Mouse (Mus musculus) cortical plate, adult 2 months (tissue): ENCODE measurements around the gene Cdh23. TPM values are rescaled to one million over a fixed set of nuclear protein-coding genes. Genes with fewer than 3 reads are reported as not detected.

Experiments
- H3K27ac ChIP-seq: fragments of 200-500 bp; 2 replicates; pipeline ENCODE4 v1.5.1; 2012; ENCODE audit warnings: low read length, control low read depth, inconsistent platforms; ENCODE audit not compliant: insufficient read depth
- H3K4me1 ChIP-seq: fragments of 200-500 bp; 2 replicates; pipeline ENCODE4 v1.6.1; 2011; ENCODE audit warnings: low read length; ENCODE audit not compliant: control insufficient read depth, insufficient read depth
- H3K4me3 ChIP-seq: fragments of 200-500 bp; 2 replicates; pipeline ENCODE4 v1.5.1; 2011; ENCODE audit warnings: mild to moderate bottlenecking, low read length, control low read depth; ENCODE audit not compliant: insufficient read depth
- CTCF ChIP-seq: fragments of 200-500 bp; IDR thresholded peaks from 2 replicates; pipeline ENCODE4 v1.5.1; 2011; ENCODE audit warnings: mild to moderate bottlenecking, control low read depth, low read length; ENCODE audit not compliant: insufficient read depth; ENCODE audit errors: extremely low read depth
- POLR2A ChIP-seq: fragments of 200-500 bp; IDR thresholded peaks from 2 replicates; pipeline ENCODE4 v1.6.1; 2011; ENCODE audit warnings: mild to moderate bottlenecking, low read length, control low read depth; ENCODE audit not compliant: insufficient read depth; ENCODE audit errors: extremely low read depth
- polyA plus RNA-seq: library from polyadenylated mRNA; depleted of rRNA; stranded (reverse); fragments of >200 nt; gene quantifications from 2 replicates; pipeline ENCODE4 v1.2.3, GENCODE M21; 2012

Gene Cdh23
- polyA plus RNA-seq, 1 experiment, result 0.46 TPM

DNA sequence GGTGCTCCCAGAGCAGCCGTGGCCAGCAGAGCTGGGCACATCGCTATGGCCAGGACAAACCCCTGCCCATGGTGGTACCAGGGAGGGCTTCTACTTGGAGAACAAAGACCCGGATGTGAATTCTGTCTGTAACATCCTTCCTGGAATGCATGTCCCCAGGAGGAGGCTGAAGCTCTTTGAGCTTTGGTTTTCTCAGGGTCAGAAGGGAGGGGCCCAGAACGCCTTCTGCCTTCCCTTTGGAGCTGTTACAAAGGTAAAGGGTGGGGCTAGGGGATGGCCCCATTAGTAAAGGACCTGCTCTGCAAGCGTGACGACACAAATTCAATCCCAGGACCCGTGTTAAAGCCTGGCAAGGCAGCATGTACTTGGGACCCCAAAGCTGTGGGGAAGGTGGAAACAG is 273.5 kb downstream of the Cdh23 start:
- no peak overlapping the region for H3K27ac ChIP-seq
- H3K4me1 ChIP-seq, result no peaks in the 10 kb centered on the region
- no peak for TF ChIP-seq CTCF
- H3K4me3 ChIP-seq, result no peak overlapping the region

DNA sequence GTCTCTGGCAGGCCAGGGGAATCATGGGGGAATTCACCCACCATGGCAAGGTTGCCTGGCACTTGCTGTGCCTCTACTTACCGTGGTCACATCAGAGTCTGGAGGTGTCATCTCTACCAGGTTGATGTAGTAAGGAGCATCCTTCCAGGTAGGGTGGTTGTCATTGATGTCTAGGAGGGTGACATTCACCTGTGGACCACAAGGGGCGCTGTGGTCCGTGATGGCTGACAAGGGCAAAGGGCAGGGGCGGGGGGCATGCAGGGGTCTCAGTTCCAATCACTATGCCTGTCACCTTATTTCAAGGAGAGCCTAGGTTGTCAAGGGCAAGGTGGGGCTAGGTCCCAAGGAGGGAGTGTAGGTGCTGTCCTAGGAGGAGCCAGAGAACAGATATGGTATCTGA is 276.7 kb downstream of the Cdh23 start:
- no peak overlapping the region for H3K27ac ChIP-seq
- H3K4me1 ChIP-seq, result no peaks in the 10 kb centered on the region
- TF ChIP-seq CTCF (peak; percentile 45), POLR2A (no peak)
- H3K4me3 ChIP-seq, result no peak overlapping the region

DNA sequence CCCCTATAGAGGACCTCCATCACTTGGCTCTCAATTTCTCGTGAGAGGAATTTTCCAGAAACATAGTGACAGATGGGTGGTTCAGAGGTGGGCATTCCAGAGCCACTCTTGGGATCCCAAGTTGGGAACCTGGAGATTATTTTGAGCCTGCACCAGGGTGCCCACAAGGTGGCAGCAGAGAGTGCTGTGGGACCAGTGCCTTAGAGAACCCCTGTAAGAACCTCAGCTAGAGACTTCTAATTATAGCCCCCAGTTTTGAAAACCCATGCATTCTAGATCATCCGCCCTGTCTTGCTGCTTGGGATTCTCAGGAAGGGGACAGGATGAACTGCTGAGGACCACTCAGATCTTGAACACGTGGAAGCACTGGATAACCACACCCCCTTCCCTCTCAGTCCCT is 278.2 kb downstream of the Cdh23 start:
- Histone ChIP-seq H3K4me1 (no peaks in the 10 kb centered on the region), H3K27ac (no peak overlapping the region), H3K4me3 (no peak overlapping the region)
- TF ChIP-seq POLR2A, result no peak
- peak; percentile 77 for TF ChIP-seq CTCF

DNA sequence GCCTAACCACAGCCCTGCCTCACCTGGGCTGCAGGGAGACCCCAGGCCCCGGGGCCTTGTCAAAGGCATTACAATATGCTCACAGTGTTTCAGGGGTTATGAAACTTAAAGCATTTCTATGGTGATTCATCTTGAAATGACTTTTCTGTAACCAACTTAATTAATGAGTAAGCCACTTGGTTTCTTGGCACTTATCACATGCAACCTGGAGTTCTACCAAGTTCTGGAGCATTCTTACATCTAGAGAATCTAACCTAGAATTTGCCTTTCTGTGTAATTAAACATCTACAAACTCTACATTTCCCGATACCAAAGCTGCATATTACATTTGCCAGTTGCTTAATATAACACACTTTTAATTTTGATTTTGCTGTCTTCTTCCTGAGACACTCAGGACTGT is 279.2 kb downstream of the Cdh23 start:
- H3K27ac ChIP-seq, result no peak overlapping the region
- H3K4me3 ChIP-seq, result no peak overlapping the region
- TF ChIP-seq CTCF, result no peak
- no peak for TF ChIP-seq POLR2A
- no peaks in the 10 kb centered on the region for H3K4me1 ChIP-seq

- no peak overlapping the region for H3K27ac ChIP-seq
- TF ChIP-seq CTCF (no peak), POLR2A (no peak)
- no peak overlapping the region for H3K4me3 ChIP-seq
Observed at GRCm38 (mm10) chr10:60413756-60414155, 282.5 kb downstream of the Cdh23 start.

GRCm38 (mm10) chr10:60411794-60412193 is 284.5 kb downstream of the Cdh23 start:
- Histone ChIP-seq H3K4me1 (no peaks in the 10 kb centered on the region), H3K4me3 (no peak overlapping the region), H3K27ac (no peak overlapping the region)
- no peak for TF ChIP-seq POLR2A
- TF ChIP-seq CTCF, result peak; percentile 54

More at GRCm38 (mm10) chr10:60413756-60414155, 282.5 kb downstream of the Cdh23 start:
- H3K4me1 ChIP-seq, result no peaks in the 10 kb centered on the region

DNA sequence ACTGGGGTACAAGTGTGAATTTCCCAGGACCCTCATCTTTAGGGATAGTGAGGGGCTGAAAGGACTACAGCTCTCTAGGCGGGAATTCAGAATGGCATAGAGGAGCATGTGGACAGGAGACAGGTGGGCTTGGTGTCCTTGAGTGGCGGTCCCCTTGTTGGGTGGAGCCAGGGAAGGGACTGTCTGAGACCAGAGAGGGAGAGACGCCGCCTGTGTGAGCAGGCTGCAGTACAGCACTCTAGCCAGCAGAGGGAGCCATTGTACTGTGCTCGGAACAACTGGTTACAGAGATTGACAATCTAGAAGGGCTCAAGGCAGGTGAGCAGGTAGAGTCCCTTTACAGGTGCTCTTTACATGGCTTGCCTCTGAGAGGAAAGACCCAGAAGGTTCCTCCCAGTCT is 288.5 kb downstream of the Cdh23 start:
- no peak overlapping the region for H3K4me3 ChIP-seq
- peak; percentile 98 for TF ChIP-seq CTCF
- TF ChIP-seq POLR2A, result no peak

GRCm38 (mm10) chr10:60405460-60406177 is 290.7 kb downstream of the Cdh23 start:
- no peak for TF ChIP-seq CTCF
- no peak for TF ChIP-seq POLR2A
- Histone ChIP-seq H3K27ac (no peak overlapping the region), H3K4me1 (0 out of 2 replicates have a peak, but pooled peaks cover 3% of the 10 kb centered on the region), H3K4me3 (no peak overlapping the region)

More for the DNA sequence above, 288.5 kb downstream of the Cdh23 start:
- H3K4me1 ChIP-seq, result 0 out of 2 replicates have a peak, but pooled peaks cover 3% of the 10 kb centered on the region
- H3K27ac ChIP-seq, result no peak overlapping the region

DNA sequence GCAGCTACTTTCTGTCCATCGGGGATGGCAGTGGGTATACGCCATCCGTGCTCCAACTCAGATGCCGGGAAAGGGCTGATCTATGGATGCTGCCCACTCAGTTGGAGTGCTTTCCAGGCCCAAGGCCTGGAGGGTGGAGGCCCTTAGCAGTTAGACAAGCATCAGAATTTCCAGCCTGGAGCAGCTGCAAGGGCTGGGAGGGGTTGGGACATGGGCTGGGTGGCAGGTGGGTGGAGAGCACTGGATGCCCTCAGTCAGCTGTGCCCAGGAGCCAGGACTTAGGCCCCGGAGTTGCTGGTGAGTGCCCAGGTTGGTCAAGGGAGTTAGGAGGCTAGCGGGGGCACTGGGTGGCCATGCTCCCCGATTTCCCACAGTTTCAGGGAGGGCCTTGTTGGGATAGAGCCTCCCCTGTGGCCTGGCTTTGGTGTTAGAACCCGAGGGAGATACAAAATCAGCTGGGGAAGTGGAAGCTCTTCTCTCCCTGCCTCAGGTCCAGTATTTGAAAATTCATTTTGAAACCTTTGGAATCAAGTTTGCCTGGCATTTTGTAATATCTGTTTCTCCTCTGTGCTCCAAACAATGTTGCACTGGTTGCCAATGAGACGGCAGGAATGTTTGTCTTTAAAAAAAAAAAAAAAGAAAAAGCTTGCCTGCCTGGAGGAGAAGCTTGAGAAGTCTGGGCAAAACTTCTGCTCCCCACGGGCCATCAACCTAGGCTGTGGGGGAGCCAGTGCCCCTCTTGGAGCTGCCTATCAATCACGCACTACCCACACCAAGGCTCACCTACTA is 295.6 kb downstream of the Cdh23 start:
- Histone ChIP-seq H3K27ac (no peak overlapping the region), H3K4me3 (no peak overlapping the region), H3K4me1 (0 out of 2 replicates have a peak, but pooled peaks cover 3% of the 10 kb centered on the region)
- TF ChIP-seq CTCF, result no peak
- no peak for TF ChIP-seq POLR2A

DNA sequence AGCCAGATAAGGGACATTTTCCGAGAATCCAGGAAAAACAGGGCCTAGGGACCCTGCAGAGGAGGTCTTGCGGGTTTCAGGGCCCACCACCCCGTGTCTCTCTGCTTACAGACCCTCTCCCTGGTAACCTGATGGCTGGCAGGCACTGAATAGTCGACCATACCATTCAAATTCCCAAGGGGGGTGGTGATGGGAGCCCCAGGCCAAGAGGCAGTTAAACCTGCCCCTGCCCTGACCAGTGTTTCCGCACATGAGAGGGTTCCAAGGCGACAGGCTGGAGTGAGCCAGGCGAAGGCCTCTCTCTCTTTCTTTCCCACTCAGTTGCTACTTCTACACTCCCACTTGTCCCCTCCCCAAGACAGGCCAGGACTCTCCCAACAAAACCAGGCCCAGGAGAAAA is 296.8 kb downstream of the Cdh23 start, which contains the start of gene Gm17455:
Gene Gm17455, plus strand, starts transcription at position 278 of the 400 bp plus-strand sequence.
- Histone ChIP-seq H3K4me1 (no peaks in the 10 kb centered on the region), H3K27ac (no peak within 1 kb of the TSS), H3K4me3 (no peak within 1 kb of the TSS)
- no peak for TF ChIP-seq CTCF
- no peak for TF ChIP-seq POLR2A
